Mouse (Mus musculus): Measurements from ENCODE around the gene Scn8a.
"Not testable (repeated sequence)": the region's sequence is repeated elsewhere in the genome, so short reads cannot be mapped to it uniquely, and the experiment has no call there.

The Scn8a gene

GRCm38 (mm10) chr15:100869558-100869957 lies at the start of gene Scn8a:
Gene Scn8a (plus strand): TSS chr15:100869858.
- no peak for DNase-seq

DNA sequence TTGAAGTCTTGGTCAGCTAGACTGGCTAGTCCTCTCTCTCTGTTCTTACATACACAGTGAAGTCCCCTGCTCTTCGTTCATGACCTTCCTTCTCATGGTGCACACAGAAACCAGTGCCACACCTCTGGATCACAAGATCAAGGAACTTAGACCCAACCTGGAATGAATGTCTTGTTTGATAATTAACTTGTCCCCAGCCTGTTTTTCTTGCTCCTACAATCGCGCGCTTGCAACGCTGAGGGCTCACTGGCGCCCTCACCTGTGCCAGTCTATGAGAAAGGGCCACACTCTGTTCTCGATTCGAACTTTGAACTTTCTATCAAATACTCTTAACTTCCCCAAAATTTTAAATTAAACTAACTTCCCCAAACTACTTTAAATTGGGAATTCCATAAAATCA lies 47.8 kb upstream of the Scn8a start:
- no peak for DNase-seq

DNA sequence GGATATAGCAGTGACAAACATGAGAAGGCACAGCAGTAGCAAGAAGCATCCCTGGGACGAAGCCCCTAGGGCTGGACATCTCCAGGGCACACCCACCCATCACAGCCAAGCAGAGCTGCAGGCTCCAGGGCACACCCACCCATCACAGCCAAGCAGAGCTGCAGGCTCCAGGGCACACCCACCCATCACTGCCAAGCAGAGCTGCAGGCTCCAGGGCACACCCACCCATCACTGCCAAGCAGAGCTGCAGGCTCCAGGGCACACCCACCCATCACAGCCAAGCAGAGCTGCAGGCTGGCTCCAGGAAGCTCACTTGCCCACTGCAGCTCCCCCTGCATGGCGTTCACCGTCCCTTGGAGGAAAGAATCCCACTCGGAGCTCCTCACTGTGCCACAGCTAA lies 47.3 kb upstream of the Scn8a start:
- not testable (repeated sequence) for DNase-seq

GRCm38 (mm10) chr15:100825249-100825856 lies 44.3 kb upstream of the Scn8a start:
- DNase-seq, result peak; percentile 76

DNA sequence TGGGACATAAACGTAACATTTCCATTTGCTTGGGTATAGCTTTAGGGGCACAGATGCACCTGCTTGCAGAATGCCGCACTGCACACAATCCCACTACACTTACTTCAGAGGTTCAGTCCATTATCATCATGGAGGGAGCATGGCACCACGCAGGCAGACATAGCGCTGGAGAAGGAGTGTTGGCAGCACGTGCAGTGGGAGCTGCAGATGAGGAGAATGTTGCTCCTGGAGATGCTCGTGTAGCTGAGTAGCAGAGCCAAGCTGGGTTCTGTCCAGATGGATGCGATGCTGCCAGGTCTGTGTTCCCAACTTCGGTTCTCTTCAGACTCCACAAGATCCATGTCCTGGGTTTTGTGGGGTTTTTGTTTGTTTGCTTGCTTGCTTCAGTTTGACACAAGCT lies 43.6 kb upstream of the Scn8a start:
- peak; percentile 47 for DNase-seq

DNA sequence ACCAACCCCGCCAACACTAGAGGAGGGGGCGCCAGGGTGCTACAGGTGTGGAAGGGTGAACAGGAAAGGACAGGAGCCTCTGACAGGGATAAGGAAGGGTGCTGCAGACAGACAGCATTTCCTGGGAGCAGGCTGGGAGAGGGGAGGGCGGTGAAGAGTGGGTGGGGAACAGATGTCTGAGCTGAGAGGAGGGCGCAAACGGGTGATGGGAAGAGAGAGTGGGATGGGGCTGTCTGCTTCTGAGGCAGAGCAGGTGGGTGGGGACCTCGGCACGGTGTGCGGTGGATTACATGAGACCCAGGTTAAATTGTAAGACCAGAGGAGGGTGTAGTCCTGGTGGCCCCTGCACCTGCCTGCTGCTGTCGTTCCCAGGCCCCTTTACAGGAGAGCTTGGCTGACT lies 39.9 kb upstream of the Scn8a start:
- DNase-seq, result peak; percentile 77

DNA sequence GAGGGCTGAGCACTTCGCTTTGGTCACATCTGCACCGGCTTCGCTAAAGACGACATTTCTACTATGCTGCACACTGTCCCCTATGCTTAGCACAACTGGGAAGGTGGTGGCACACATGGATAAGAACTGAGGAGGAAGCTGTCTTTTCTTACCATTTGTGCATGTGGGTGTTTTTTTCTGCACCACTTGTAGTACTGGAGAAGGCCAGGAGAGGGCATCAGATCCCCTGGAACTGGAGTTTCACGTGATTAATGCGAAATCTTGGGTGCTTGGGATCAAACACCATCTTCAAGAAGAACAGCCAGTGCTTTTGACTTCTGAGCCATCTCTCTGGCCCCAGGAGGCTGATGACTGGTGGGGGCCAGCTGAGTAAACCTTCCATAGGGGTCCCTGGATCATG lies 39.0 kb upstream of the Scn8a start:
- DNase-seq, result no peak

DNA sequence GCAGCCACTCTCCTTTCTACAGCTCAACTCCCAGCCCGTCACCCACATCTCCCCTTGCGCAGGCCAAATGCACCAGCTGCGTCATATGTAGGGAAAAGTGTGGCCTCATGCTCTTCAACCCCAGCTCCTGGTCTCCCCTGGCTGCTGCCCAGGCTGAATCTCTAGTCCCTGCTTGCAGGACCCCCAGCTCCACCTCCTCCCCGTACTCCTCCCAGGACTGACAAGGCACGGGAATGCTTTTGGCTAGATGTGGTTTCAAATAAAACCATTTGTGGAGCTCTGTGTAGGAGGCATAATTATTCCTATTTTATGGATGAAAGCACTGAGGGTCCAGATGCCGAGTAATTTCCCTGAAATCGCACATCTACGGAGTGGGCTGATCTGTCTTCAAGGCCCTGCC lies 37.5 kb upstream of the Scn8a start:
- DNase-seq, result peak; percentile 49

DNA sequence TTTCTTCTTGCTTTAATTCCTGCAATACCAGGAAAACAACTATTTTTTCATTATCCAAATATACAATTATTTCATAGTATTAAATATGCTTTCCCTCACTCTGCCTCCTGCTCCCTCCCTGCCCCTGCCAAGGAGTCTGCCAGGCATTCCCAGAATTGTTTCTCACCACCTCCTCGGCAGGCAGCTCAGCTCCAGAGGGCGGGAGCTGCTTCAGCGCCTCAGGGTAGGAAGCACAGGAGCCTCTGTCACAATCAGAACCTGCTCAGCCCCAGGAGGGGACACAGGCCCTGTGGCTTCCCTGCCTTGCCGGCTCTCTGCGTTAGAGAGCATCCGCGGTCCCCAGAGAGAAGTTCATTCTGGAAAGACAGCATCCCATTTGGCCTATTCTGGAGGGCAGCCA lies 36.9 kb upstream of the Scn8a start:
- DNase-seq, result peak; percentile 69

- DNase-seq, result no peak
Measured at GRCm38 (mm10) chr15:100836729-100837128, 32.9 kb upstream of the Scn8a start.

DNA sequence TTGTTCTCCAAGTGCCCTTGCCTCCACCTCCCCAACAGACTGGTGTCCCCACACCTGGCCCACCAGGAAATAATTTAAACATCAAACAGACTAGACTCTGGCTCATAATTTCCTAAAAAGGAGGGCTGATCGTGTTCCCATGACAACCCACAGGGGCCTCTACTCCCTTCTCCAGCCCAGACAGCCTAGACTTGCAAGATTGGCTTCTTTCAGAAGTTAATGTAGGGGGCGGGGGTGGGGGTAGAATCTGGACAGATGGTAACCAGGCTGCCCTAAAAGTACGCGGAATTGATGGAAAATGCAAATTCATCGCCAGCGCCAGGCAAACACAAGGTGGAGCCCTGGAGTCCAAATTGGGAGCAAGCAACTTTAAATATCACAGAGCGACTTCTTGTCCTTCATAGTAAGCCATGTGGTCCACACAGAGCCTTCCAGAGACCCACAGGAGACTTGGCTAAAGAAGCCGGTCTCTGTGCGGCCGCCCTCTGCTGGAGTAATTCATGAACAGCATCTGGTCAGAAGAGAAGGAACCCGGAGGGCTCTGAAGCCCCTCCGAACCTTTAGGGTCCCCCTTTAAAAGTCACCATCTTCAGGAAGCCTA lies 31.0 kb upstream of the Scn8a start:
- no peak for DNase-seq

DNA sequence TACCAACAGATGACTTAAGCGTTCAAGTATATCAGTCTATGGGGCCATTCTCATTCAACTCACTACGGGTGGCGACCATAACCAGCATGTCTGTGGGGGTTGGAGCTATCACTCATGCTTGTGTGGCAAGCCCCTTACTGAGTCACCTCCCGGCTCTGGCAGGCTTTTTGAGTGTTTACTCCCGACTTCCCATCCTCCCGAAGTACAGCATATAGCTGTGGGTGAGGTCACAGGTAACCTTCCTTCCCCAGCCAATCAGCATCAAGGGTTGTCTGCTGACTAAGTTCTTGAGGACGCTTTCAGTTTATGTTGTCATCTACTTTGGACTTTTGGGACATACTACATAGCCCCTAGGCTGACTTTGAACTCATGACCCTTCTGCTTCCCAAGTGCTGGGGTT lies 25.3 kb upstream of the Scn8a start:
- DNase-seq, result no peak

- no peak for DNase-seq
Measured at GRCm38 (mm10) chr15:100845049-100845879, 24.4 kb upstream of the Scn8a start.

DNA sequence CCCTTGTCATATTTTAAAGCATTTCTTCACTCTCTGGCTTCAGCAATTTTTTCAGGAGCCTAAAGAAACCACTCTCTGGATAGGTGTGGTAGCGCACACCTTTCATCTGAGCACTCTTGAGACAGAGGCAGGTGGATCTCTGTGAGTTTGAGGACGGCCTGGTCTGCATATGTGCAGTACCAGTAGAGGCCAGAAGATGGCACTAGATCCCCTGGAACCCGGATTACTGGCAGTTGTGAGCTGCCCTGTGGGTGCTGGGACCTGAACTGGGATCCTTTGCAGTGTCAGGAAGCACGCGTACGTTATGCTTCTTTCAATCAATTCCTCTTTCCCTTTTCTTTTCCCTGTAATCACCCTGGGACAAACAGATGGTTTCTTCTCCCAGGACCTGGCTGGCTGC lies 22.5 kb upstream of the Scn8a start:
- no peak for DNase-seq

- DNase-seq, result no peak
Measured at GRCm38 (mm10) chr15:100857586-100857985, 12.1 kb upstream of the Scn8a start.

DNA sequence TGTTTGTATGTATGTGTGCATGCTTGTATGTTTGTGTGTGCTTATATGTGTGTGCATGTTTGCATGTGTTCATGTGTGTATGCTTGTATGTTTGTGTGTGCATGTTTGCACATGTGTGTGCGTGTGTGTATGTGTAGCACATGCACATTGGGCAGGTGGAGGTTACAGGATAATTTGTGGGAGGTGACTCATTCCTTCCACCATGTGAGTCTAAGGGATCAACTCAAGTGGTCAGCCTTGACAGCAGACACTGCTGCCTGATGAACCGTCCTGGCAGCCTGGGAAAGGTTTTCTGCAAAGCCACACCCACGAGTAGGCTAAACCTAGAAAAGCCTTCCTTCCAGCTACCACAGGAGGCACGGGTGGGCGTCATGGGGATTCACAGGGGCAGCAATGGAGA lies 8.8 kb upstream of the Scn8a start:
- no peak for DNase-seq

GRCm38 (mm10) chr15:100865556-100865955 lies 4.1 kb upstream of the Scn8a start:
- no peak for DNase-seq

- DNase-seq, result peak; percentile 83
Measured at GRCm38 (mm10) chr15:100870001-100870774, 530 bp downstream of the Scn8a start.

DNA sequence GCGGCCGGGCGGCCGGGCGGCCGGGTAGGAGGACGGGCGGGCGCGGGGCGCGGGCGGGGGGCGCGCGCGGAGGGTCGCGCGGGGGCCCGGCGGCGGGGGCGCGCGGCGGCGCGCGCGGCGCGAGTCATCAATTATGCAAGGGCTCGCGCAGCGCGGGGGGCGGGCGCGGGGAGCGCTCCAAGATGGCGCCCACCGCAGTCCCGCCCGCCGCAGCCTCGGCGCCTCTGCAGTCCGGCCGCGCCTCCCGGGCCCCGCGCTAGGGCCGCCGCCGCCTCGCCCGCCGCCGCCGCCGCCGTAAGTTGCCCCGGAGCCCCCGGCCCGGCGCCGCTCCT lies 1.1 kb downstream of the Scn8a start:
- no peak for DNase-seq

DNA sequence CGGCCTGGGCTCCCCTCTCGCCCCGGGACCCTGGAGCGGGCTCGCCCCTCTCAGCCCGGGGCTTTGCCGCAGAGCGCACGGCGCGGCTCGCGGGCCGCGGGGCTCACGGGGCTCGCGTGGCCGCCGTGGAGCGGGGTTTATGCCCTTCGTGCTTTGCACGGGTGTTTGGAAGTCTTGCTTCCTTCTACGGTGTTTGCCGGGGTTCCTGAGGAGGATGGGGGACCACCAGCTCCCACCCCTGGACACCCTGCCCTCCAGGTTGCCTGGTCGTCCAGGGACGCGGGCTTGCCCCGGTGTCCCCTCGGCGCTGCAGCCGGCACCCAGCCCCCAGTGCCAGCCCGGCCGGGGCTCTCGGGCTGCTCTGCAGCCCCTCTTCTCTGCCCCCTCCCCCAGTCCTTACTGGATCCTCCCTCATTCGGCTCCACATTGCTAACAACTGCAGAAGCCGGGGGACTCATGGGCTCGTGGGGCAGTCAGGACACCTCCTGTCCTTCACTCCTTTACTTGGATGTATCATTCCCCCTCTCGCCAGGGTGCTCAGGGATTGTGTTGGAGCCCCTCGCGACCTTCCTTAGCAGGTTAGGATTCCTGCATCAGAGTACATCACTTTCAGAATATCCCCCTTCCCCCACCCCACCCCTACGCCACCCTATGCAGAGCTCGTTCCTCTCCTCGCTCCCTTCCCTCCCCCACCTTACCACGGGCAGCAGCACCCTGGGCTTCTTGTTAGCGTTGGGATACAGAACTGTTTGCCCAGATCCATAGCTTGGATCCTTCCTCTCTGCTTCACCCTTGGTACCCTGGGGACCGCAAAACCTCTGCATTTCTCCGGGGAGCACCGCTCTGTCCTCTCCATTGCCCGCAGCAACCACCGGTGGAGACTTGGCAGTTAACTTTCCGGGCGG lies 1.7 kb downstream of the Scn8a start:
- peak; percentile 69 for DNase-seq

DNA sequence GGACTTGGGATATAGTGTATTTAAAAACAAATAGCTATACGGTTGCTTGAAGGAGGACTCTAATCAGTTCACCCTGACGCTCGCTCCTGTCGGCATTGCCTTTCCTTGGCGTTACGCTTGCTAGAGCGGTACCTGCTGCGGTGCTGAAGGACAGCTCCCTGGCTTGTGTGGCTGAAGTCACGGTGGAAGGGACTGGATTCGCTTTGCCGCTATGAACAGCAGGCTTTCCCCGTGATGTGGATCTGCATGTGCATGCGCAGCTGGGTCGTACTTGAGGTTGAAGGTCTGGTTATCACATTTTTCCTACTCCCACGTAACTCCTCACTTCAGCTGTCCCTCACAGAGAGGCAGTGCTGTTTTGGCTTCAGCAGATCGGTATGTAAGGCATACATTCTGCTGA lies 3.5 kb downstream of the Scn8a start:
- peak; percentile 45 for DNase-seq

DNA sequence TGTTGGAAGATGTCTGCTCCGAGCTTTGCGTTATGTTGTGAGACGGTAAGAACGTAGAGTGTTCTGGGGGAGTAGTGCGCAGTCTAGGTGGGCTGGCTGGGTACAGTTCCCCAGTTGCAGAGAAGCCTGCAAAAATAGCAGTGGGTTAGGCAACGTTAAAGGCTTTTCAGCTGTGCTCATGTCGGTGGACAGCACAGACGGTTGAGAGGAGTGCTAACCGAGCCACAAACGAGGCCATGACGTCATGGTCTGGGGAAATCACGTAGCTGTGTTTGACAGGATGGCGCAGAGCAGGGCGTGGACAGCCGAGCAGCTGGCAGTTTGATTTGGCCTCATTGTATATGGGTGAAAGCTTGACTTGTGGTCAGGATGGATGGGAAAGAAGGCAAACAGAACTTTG lies 9.4 kb downstream of the Scn8a start:
- no peak for DNase-seq

DNA sequence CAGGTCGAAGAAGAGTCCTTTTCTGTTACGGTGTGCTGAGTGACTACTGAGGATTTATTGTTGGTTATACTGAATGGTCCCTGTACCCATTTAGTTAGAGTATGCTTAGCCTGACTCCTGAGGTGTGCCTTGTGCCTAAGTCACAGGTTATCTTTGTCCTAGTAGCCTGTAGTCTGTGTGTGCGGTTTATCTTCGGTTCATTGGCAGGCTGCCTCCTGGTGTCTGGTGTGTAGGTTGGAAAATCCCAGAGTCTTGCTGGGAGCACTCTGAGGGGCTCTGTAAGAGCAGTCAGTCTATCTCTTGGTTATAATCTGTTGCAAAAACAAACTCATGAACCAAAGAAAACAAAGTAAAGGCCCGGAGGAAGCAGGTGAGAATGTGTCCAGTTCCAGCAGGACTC lies 11.7 kb downstream of the Scn8a start:
- no peak for DNase-seq
